Mouse (Mus musculus): ENCODE results near the gene Zfp148. TPM values are rescaled to one million over a fixed set of nuclear protein-coding genes. Genes with fewer than 3 reads are reported as not detected.
"Not testable (repeated sequence)": the region's sequence is repeated elsewhere in the genome, so short reads cannot be mapped to it uniquely, and the experiment has no call there.

Gene Zfp148
- polyA plus RNA-seq, 1 experiment, result 33.2 TPM

DNA sequence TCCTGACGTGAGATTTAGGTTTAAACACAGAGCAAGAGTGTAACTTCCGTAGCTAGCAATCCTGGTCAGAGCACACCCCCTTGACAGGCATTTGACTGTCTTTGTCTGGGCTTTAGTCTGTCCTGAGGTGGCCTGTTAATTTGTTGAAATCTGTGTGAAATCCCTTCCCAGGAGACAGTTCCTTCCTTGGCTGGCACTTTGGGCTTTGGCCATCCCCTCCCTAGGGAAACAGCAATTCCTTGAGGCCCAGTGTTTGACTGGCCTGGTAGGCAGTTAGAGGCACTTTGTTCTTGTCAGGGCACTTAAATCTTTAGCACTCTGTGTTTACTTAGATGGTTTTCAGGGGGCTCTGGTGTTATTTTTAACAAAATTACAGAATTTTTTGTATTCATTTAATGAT, 73.7 kb downstream of the Zfp148 start:
- DNase-seq (ENCODE audit: extremely low spot score in 1 of 2, low spot score in 1 of 2), result no peak

DNA sequence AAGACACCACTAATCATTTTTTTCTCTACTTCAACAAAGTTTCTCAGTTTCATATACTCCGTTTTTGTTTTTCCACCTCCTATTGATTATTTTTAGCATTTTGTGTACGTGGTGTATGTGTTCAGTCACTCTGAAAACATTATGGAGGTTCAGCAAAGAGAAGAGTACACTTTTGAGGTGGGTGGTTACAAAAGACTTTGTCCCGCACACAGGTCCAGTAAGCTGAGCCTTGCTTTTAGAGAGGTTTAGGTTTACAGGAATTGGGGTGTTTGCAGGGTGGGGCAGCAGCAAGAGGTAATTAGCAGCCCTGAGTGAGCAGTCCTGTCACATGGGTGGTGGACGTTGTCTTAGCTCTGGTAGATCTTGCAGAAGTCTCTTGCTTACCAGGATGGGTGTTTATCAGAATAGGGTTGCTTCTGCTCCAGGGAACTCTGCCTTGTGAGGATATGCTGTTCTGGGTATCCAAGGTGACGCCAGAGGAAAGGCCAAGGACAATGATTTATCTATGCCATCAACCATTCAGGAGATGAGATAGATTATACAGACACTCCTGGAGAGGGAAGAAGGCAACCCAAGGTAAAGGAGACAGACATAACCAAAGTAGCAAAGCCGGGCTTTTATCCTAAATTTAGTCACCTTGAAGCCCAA, 74.8 kb downstream of the Zfp148 start:
- no peak for DNase-seq (ENCODE audit: extremely low spot score in 1 of 2, low spot score in 1 of 2)

DNA sequence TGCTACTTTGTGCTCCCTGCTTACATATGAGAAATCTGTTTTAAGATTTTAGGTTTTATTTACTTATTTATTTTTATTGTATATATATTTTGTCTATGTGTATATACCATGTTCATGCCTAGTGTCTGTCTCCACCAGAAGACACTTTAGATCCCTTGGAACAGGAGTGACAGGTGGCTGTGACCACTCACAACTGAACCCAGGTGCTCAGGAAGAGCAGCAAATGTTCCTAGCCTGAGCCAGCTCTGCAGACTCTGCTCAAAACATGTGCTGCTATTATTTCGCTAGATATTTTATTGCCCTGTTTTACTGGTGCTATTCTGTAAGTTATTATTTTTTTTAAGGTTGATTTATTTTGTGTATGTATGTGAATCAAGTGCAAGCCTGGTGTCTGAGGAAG, 78.5 kb downstream of the Zfp148 start:
- DNase-seq (ENCODE audit: extremely low spot score in 1 of 2, low spot score in 1 of 2), result no peak

DNA sequence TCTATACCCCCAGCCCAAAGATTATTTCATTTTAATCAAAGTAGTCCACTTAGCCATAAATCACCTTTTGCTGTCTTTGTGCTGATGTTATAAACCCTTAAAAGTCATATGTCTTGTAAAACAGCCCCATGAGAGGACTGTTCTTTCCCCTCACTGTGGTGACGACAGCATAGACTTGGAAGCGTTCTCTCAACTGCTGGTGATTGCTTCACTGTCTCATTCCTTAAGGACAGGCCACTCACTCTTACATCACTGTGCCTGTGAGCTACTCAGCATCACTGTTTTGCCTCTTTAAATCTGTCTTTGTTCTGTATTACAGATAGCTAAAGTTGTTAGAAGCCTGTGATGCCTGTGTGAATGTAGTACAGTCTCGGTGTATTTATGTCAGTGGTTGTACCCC, 80.8 kb downstream of the Zfp148 start:
- DNase-seq (ENCODE audit: extremely low spot score in 1 of 2, low spot score in 1 of 2), result no peak

DNA sequence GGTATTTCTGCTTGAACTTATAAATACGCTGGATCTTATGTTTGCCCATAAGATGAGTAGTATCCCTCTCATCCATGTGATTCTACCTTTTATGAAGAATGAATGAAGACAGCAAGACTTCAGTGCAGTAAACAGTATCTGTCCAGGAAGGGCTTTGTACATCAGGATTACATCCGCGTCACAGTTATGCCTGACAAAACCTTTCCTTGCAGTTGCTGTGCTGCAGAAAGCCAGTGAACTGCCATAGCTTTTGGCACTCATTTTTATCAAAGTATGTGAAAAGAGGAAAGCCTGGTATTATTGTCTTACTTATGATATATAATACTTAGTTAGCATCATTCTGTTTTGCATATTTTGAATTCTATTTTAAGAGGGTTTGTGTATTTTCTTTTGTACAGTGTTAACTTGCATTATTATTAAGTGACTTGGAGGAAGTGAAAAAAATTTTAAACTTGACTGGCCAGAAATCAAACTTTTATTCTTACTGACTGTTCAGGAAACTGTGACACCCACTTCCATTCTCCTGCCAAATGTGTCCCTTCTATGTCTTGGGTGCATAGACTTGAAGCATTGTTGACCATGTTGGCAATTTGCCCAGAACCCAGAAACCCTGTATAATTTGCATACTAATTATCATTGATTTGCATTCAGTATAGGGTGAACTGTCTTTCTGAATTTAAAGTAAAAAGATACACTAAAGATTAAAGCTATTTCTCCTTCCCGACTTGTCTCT, 84.0 kb downstream of the Zfp148 start:
- peak; percentile 25 to 63 for DNase-seq (ENCODE audit: extremely low spot score in 1 of 2, low spot score in 1 of 2)

DNA sequence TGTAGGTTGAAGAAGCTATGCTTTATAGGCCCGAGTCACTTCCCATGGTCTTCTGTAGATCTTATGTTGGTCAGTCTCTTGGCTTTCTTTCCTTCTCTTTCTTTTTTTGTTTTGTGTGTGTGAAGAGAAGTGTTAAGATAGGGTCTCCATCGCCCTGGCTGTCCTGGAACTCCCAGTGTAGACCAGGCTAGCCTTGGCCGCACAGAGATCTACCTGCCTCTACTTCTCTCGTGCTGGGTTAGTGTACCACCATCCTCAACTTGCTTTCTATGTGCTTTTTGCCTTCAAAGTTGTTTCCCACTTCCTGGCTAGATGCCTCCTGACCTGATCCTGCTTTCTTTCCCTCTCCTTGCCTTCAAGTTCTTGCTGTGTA, 84.6 kb downstream of the Zfp148 start:
- no peak for DNase-seq (ENCODE audit: extremely low spot score in 1 of 2, low spot score in 1 of 2)

DNA sequence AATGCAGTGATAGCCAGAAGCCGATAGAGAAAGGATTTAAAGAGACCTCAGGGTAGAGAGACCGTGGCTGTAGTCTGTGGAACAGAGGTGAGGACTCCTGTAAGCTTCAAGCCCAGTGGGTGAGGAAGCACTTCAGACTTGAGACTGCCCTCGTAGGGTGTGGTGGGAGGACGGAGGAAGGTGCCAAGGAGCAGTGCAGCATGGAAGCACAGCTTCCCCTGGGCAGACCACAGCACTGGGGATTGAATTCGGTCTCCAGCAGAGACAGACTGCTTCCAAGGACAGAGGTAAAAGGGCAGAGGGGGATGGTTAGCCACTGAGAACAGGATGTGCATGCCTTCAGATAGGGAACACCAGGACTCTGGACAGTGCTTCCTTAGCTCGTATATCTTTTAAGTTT, 86.8 kb downstream of the Zfp148 start:
- DNase-seq (ENCODE audit: extremely low spot score in 1 of 2, low spot score in 1 of 2), result no peak

DNA sequence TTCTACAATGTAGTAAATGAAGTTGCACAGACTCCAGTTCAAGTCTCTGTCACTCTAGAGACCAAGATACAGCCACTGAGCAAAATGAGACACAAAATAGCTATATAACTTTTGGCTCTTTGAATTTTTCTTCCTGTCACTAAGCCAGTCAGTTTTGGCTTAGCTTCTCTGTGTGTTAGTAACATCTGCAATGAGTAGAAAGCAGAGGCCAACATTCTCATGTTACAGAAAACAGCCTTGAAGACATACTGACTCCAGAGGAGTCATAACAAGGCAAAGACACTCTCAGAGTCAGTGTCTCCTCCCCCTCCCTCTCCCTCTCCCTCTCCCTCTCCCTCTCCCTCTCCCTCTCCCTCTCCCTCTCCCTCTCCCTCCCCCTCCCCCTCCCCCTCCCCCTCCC, 89.3 kb downstream of the Zfp148 start:
- no peak for DNase-seq (ENCODE audit: extremely low spot score in 1 of 2, low spot score in 1 of 2)

DNA sequence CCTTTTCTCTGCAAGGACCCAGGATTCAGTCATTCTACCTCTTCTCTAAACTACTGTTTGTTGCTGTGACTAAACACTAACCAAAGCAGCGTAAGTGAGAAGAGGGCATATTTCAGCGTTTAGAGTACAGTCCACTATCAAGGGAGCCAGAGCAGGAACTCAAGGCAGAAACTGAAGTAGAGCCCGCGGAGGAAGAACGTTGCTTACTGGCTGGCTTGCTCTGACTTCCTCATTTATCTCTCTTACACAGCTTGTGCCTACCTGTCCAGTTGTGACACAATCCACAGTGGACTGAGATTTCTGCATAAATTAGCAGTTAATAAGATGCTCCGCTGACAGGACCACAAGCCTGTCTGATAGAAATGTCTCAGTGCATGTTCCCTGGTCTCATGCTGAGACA, 93.7 kb downstream of the Zfp148 start:
- DNase-seq (ENCODE audit: extremely low spot score in 1 of 2, low spot score in 1 of 2), result no peak

DNA sequence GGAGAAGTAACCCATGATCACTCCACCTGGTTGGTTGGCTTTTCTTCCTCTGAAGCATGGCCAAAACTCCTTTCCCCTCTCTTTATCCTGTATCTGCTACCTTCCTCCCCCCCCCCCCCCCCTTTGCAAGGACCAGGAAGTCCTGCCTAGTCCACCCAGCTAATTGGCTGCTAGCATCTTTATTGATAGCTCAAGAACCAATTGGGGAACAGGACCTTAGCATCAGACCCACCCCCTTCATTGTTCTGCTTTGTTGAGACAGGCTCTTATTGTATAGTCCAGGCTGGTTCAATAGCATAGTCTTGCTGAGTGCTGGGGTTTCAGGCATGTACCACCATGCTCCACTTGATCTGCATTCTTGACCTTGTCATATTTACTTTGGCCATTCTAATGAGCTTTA, 99.3 kb downstream of the Zfp148 start:
- DNase-seq (ENCODE audit: extremely low spot score in 1 of 2, low spot score in 1 of 2), result no peak

DNA sequence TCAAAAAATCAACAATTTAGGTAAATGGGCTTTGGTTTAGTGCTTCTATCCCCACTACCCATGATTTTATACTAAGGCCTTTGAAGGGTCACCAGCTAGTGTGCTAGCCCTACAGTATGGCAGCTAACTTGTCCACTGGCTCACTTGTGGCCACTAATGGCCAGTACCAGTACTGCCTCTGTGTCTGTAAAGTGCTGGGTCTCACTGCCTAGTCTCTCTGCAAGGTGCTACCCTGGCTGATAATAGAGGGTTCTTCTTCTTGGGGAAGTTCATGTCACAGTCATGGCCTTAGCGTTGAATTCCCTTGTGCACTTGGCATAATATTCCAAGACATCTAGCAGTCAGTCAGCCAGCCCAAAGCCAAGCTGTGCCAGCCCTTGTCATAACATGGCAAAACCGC, 100.5 kb downstream of the Zfp148 start:
- no peak for DNase-seq (ENCODE audit: extremely low spot score in 1 of 2, low spot score in 1 of 2)

DNA sequence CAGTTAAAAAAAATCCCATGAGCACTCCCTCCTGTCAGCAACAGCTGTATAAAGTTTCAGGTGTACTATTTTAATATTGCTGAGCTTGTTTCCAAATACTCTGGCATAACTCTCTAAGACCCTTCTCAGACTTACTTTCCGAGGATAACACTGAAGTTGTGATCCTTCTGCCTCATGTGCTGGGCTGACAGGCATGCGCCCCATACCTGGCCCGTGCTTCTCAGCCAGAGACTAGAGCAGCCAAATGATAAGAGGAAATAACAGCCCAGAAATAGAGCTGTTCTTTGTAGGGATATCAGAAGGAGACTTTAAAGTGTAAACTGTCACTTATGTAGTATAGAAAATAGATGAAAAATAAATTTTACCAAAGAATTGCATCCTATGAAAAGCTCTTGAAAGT, 101.7 kb downstream of the Zfp148 start:
- no peak for DNase-seq (ENCODE audit: extremely low spot score in 1 of 2, low spot score in 1 of 2)

DNA sequence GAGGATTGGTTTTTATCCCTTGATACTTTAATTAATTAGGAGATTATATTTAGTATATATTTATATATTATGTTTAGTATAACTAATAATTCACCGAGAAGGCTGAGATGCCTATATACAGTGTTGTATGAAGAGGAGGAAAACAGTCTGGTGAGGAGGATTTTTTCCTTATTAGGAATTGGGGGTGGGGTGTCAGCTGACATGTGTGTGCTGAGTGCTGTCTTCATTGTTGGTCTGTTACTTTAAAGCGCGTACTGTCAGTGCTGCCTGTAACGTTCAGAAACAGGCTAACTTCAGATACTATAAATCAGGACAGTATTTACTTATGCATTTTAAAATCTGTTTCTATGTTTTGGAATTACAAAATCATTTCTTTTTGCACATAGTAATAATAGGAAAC, 107.1 kb downstream of the Zfp148 start:
- DNase-seq (ENCODE audit: extremely low spot score in 1 of 2, low spot score in 1 of 2), result no peak

DNA sequence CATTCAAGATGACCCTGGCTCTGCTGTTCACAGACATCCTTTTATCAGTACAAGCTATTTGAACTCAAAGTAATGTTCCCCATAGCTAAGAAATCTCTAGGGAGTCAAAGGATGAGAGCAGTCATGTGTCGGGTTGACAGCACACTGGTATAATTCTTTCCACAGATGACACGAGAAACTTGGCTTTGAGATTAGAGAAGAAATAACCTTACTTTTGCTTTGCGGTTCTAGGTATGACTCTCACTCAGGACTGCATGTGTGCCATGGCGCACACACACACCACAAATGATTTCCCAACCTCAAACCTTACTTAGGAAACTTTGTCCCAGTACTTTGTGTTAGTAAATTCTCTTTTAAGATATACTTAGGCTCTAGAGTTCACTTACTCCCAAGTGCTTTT, 113.7 kb downstream of the Zfp148 start:
- DNase-seq (ENCODE audit: extremely low spot score in 1 of 2, low spot score in 1 of 2), result no peak

DNA sequence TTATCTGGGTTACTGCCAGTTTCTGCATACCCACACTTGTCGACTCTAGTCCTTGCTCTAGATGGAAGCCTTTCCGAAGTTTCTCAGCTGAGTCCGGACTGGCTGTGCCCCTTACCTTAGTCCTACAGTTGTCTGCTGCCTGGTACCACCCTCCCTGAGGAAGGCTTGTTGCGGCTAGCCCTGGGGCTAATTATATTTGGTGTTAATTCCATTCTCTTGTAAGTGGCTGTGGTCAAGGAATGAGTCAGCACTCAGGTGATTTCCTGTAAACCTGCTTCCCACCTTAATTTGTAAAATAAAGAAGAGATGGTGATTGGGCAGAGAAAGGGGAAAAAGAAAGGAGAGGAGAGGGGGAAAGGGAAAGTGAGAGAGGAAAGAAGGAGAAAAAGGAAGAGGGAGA, 127.4 kb downstream of the Zfp148 start:
- no peak for DNase-seq (ENCODE audit: extremely low spot score in 1 of 2, low spot score in 1 of 2)

DNA sequence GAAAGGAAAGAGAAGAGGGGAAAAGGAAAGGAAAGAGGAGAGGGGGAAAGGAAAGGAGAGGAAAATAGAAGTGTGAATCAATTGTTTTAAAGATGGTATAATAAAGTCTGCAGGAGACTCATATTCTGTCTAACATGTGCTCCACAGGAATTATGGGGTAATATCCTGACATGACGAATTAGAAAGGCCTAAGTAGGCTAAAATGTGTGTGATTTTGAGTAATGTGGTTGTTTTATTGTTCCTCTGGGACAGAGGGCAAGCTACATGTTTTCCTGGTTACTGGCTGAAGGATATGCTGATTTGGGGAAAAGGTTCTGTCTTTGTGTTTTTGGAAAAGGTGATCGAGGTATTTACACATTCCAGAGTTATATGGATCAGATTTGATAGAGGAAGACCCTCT, 128.6 kb downstream of the Zfp148 start:
- DNase-seq (ENCODE audit: extremely low spot score in 1 of 2, low spot score in 1 of 2), result not testable (repeated sequence)

DNA sequence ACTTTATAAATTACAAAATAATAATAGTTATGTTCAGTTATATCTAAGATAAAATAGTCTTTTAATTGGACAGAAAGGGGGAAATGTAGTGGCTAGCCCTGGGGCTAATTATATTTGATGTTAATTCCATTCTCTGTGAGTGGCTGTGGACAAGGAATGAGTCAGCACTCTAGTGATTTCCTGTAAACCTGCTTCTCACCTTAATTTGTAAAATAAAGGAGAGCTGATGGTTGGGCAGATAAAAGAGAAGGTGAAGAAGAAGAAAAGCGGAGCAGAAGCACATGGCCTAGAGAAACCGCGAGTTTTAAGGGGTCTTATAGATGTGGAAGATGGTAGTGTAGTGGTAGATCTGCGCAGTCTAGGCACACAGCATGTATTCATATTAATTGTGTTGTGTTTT, 130.2 kb downstream of the Zfp148 start:
- not testable (repeated sequence) for DNase-seq (ENCODE audit: extremely low spot score in 1 of 2, low spot score in 1 of 2)

DNA sequence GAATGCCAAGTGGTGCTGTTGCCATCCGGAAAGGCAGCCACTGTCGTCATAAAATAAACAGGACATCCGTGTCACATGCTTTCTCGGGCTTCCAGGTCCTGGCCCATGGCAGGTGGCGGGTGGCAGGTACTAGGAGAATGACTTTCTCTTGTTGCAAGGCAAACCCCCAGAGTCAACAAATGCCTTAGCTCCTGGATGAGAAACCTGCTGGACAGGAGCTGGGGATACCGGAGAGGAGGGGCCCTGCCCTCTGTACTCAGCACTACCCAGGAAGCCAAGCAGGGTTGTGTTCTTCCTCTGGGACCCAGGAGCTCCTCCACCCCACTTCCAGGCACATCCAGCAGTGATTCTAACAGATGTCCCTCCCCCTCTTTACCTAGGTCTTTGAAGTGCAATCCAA, 131.9 kb downstream of the Zfp148 start:
- DNase-seq (ENCODE audit: extremely low spot score in 1 of 2, low spot score in 1 of 2), result no peak

DNA sequence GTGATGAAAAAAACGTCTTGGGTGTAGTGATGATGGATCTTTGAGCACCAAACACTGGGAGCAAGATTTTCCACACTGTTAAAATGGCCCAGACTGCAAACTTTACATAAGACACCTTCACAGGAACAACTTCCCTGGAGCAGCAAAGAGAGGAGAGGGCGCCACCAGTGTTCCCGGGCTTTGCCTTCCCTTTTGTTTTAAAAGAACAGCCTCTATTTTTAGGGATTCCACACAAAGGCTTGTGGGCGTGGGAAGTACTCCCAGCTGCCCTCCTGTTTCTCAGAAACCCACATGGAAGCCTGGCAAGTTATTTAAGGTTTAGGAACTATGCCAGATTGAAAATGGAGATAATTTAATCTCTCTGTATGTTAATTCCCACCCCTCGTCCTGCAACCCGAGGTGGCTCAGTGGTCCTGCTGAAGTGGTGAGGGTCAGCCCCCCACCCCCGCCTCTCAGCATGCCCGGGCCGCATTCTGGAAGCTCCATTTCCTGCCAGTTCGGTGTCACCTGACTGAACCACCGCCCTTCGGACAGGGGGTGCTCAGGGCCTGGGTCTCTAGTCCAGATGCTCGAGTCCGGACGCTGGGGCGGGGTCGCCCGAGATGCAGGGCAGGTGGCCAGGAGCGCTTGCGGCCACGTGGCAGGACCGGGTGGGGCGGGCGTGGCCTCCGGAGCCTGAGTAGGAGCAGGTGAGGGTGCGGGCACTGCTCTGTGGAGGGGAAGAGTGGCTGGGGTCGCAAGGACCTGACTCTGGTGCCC, 136.3 kb downstream of the Zfp148 start, which contains the start of gene Slc12a8:
Slc12a8 (plus strand) TSS at position 522 of the 759 bp plus-strand sequence.
- peak; percentile 70 to 75 for DNase-seq (ENCODE audit: extremely low spot score in 1 of 2, low spot score in 1 of 2)

DNA sequence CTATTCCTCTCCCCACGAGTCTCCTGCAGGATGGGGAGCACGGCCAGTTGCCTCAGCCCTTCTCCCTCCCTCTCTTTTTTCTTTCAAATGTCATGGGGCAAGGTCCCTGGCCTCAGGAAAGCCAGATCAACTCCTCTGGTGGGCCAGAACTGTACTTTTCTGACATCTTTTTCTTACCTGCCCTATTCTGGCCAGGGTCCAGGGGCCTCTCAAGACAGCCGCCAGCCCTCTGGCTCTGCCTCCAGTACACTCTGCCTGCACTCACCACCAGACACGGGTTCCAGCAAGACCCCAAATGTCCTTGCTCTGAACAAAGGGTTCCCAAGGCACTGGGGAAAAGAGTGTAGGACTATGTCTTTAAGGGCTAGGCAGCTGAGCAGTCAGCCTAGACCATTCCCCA, 137.0 kb downstream of the Zfp148 start:
- no peak for DNase-seq (ENCODE audit: extremely low spot score in 1 of 2, low spot score in 1 of 2)

DNA sequence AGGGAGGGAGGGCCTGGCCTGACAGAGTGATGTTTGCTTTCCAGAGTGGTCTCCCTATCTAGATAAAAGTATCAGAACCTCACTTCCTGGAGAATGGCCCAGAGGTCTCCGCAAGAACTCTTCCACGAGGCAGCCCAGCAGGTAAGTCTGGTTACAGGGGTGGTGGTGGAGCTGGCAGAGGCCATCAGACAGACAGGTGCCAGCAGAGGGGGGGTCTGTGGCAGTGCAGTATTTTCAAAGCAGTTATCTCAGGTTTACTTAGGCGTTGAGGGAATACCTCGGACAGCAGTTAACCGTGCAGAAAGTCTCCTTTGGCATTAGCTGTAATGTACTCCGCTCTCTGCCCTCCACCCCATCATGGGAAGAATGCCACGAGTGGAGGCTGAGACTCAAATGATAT, 137.6 kb downstream of the Zfp148 start:
- no peak for DNase-seq (ENCODE audit: extremely low spot score in 1 of 2, low spot score in 1 of 2)

All from frontal cortex, adult 2 months (tissue).